17 mouse cellular contexts compared by ENCODE assay signal in genomic region chr10:31515897-31516296, GRCm38 (mm10).
A peak's percentile ranks its signal among the peaks of the same experiment; 100 is the strongest.
DNase-seq lines count a peak whose midpoint lies in the region; ATAC-seq lines count a peak whose summit lies in the region.
"Had no signal": no experiment of that assay in that cellular context is flagged by ENCODE, and none has a peak within 500 bp of the region (broad histone marks: within the 10 kb centered on the region; RNA-seq: fewer than 3 reads in every experiment).

No protein-coding gene starts in this region.

- no peak overlapping the region for H3K9ac ChIP-seq in hindbrain, embryonic 13.5 days
- H3K9ac ChIP-seq in neural tube, embryonic 15.5 days (replicated peaks): no peak overlapping the region
- H3K9ac ChIP-seq: heart, embryonic 12.5 days; limb, embryonic 13.5 days; liver, embryonic 15.5 days had no signal

- ATAC-seq in hindbrain, embryonic 13.5 days (ENCODE audit: low FRiP score): peak; percentile 52; the same call in 1 of the 2 replicates
- ATAC-seq in neural tube, embryonic 15.5 days (ENCODE audit: low FRiP score): peak; percentile 47; the same call in 1 of the 2 replicates

- H3K36me3 ChIP-seq in hindbrain, embryonic 13.5 days: no peaks in the 10 kb centered on the region
- no peaks in the 10 kb centered on the region for H3K36me3 ChIP-seq in neural tube, embryonic 15.5 days
- H3K36me3 ChIP-seq: liver, embryonic 15.5 days had no signal

- H3K4me2 ChIP-seq in hindbrain, embryonic 13.5 days: no peak overlapping the region
- H3K4me2 ChIP-seq in neural tube, embryonic 15.5 days: no peak overlapping the region
- H3K4me2 ChIP-seq: heart, embryonic 12.5 days; limb, embryonic 13.5 days; liver, embryonic 15.5 days had no signal

- H3K27me3 ChIP-seq in hindbrain, embryonic 13.5 days: no peaks in the 10 kb centered on the region
- H3K27me3 ChIP-seq in neural tube, embryonic 15.5 days (replicated peaks): no peaks in the 10 kb centered on the region
- H3K27me3 ChIP-seq: heart, embryonic 12.5 days; limb, embryonic 13.5 days; liver, embryonic 15.5 days had no signal

- no peaks in the 10 kb centered on the region for H3K9me3 ChIP-seq in hindbrain, embryonic 13.5 days
- H3K9me3 ChIP-seq in neural tube, embryonic 15.5 days (replicated peaks): no peaks in the 10 kb centered on the region
- H3K9me3 ChIP-seq: heart, embryonic 12.5 days; limb, embryonic 13.5 days; liver, embryonic 15.5 days had no signal

- 28% methylated on average over 1 of the region's 1 CpGs for WGBS in hindbrain, embryonic 13.5 days
- 19% methylated on average over 1 of the region's 1 CpGs for WGBS in neural tube, embryonic 15.5 days

- peak; percentile 7 for DNase-seq in layer of hippocampus, adult 11-12 months (ENCODE audit: low spot score)
- no peak for DNase-seq in layer of hippocampus, adult 9-10 months (ENCODE audit: low spot score)
- DNase-seq in embryo, embryonic 11 days: peak; percentile 39
- no peak for DNase-seq in thymus, postnatal 0 days (ENCODE audit: low spot score)
- DNase-seq in spleen, postnatal 10 days (ENCODE audit: low spot score in 2 of 2): no peak
- DNase-seq: adrenal gland, adult 2 months; cerebellum, adult 2 months; heart, postnatal 36 days; kidney, adult 8-10 months; lung, postnatal 14 days; right cerebral cortex, postnatal 25 days had no signal

- no peak overlapping the region; the same call in 1 of the 2 replicates for H3K27ac ChIP-seq in hindbrain, embryonic 13.5 days
- H3K27ac ChIP-seq in neural tube, embryonic 15.5 days (replicated peaks): no peak overlapping the region
- H3K27ac ChIP-seq: layer of hippocampus, adult 2 months; limb, embryonic 13.5 days; liver, embryonic 15.5 days had no signal

- peaks cover 6% of the 10 kb centered on the region; the same call in 1 of the 2 replicates for H3K4me1 ChIP-seq in hindbrain, embryonic 13.5 days (replicated peaks)
- H3K4me1 ChIP-seq in neural tube, embryonic 15.5 days: 0 out of 2 replicates have a peak, but pooled peaks cover 6% of the 10 kb centered on the region
- H3K4me1 ChIP-seq: heart, embryonic 12.5 days; liver, embryonic 15.5 days had no signal

- H3K4me3 ChIP-seq in hindbrain, embryonic 13.5 days: no peak overlapping the region
- no peak overlapping the region for H3K4me3 ChIP-seq in neural tube, embryonic 15.5 days (replicated peaks)
- H3K4me3 ChIP-seq: heart, embryonic 12.5 days; layer of hippocampus, adult 2 months; limb, embryonic 13.5 days; liver, embryonic 15.5 days had no signal

Comparison
In these comparisons a context has a peak if more than half of its experiments do, and no peak if none do; other contexts are left out.
1. DNase-seq: peak in layer of hippocampus, adult 11-12 months (single experiment) and embryo, embryonic 11 days (single experiment); none in layer of hippocampus, adult 9-10 months (single experiment), thymus, postnatal 0 days (single experiment) and spleen, postnatal 10 days (0 of 2).